Mouse (Mus musculus): ENCODE results near the gene Zbtb49.

GRCm38 (mm10) chr5:38213009-38213408, 7.2 kb downstream of the Zbtb49 start:
- TF ChIP-seq CTCF (IDR thresholded peaks at IDR 0.05; ENCODE audit: borderline replicate concordance, insufficient read depth, low read depth, low read length) = no peak
- TF ChIP-seq POLR2A (IDR thresholded peaks at IDR 0.05; ENCODE audit: borderline replicate concordance, insufficient read depth, low read length) = no peak

Data from cerebellum, adult 2 months (tissue).